Mouse (Mus musculus) limb, embryonic 14.5 days (tissue): Measurements from ENCODE around the gene Rsph1. TPM values are rescaled to one million over a fixed set of nuclear protein-coding genes. Genes with fewer than 3 reads are reported as not detected.

Source experiments
- ATAC-seq: fragments of 200-750 bp; cut with Nextera tagmentation; 2 replicates; pipeline ENCODE4 v1.8.0; 2017; ENCODE audit warnings: low read depth, moderate number of reproducible peaks, moderate TSS enrichment; ENCODE audit not compliant: low FRiP score
- DNase-seq: peaks from one replicate; pipeline ENCODE4 v3.0.0-alpha.2; 2015; ENCODE audit warnings: low spot score
- H3K27ac ChIP-seq: fragments of 300-500 bp; sonication (generic); replicated peaks from 2 replicates; pipeline ENCODE4 v1.5.1; 2014; ENCODE audit warnings: low read depth, mild to moderate bottlenecking, low read length, moderate library complexity, mixed read lengths
- H3K27me3 ChIP-seq: fragments of 300-500 bp; sonication (generic); 2 replicates; pipeline ENCODE4 v1.6.1; 2014; ENCODE audit warnings: low read length, mixed read lengths; ENCODE audit not compliant: control insufficient read depth, insufficient read depth
- H3K36me3 ChIP-seq: fragments of 300-500 bp; sonication (generic); 2 replicates; pipeline ENCODE4 v1.6.1; 2014; ENCODE audit warnings: mild to moderate bottlenecking, low read length, moderate library complexity, mixed read lengths; ENCODE audit not compliant: control insufficient read depth, insufficient read depth
- H3K4me1 ChIP-seq: fragments of 300-500 bp; sonication (generic); 2 replicates; pipeline ENCODE4 v1.6.1; 2014; ENCODE audit warnings: antibody characterized with exemption, low read length, mixed read lengths; ENCODE audit not compliant: control insufficient read depth, insufficient read depth
- H3K4me2 ChIP-seq: fragments of 300-500 bp; sonication (generic); replicated peaks from 2 replicates; pipeline ENCODE4 v1.6.1; 2014; ENCODE audit warnings: low read depth, mild to moderate bottlenecking, low read length, moderate library complexity; ENCODE audit not compliant: severe bottlenecking
- H3K4me3 ChIP-seq: fragments of 300-500 bp; sonication (generic); replicated peaks from 2 replicates; pipeline ENCODE4 v1.5.1; 2014; ENCODE audit warnings: low read length
- H3K9ac ChIP-seq: fragments of 300-500 bp; sonication (generic); 2 replicates; pipeline ENCODE4 v1.6.1; 2014; ENCODE audit warnings: mild to moderate bottlenecking, low read depth, low read length, moderate library complexity; ENCODE audit not compliant: severe bottlenecking
- H3K9me3 ChIP-seq: fragments of 300-500 bp; sonication (generic); 2 replicates; pipeline ENCODE4 v1.6.1; 2016; ENCODE audit warnings: low read length; ENCODE audit not compliant: control insufficient read depth
- POLR2A ChIP-seq: fragments of 200-500 bp; IDR thresholded peaks from 2 replicates; pipeline ENCODE4 v1.8.0; 2012; ENCODE audit warnings: inconsistent platforms, mild to moderate bottlenecking, moderate library complexity, borderline replicate concordance; ENCODE audit not compliant: insufficient read depth, insufficient read length; ENCODE audit errors: extremely low read depth
- WGBS: fragments of 180-500 bp; shearing (Covaris S2); extraction: QIAGEN DNeasy Blood & Tissue Kit; methylation state at CpG from one replicate; pipeline ENCODE4 v1.1.7; 2014; 5-methylcytosine and 5-hydroxymethylcytosine counted together
- polyA plus RNA-seq, 2 experiments: library from polyadenylated mRNA; depleted of rRNA in 1 of 2; stranded (reverse) in 1 of 2; unstranded in 1 of 2; fragments of >200 nt; fragmentation: Nextera tagmentation in 1 of 2; extraction: Ambion mirVana in 1 of 2; gene quantifications; 2 replicates each; pipeline versions ENCODE4 v1.2.1 to v1.2.3; 2012 to 2014

Gene Rsph1
- polyA plus RNA-seq, 2 experiments: 0.18 to 0.33 TPM

DNA sequence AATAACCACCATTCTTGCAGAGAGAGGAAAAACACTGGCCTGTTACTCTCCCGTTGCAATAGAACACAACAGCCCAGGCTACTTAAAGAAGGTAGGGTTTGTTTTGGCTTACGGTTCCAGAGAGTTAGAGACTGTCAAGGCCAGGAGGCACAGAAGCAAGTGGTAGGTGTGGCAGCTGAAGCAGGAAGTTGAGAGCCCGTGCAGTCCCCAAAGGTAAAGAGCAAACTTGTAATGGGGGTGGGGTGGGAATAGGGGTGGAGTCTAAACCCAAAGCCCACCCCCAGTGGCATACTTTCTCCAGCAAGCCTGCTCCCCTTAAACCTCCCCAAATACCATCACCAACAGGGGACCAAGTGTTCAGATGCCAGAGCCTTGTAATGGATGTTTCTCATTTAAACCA lies 23.6 kb upstream of the Rsph1 start:
- no peak for ATAC-seq
- WGBS: 67% methylated on average over 3 of the region's 3 CpGs
- no peak overlapping the region for H3K9ac ChIP-seq

DNA sequence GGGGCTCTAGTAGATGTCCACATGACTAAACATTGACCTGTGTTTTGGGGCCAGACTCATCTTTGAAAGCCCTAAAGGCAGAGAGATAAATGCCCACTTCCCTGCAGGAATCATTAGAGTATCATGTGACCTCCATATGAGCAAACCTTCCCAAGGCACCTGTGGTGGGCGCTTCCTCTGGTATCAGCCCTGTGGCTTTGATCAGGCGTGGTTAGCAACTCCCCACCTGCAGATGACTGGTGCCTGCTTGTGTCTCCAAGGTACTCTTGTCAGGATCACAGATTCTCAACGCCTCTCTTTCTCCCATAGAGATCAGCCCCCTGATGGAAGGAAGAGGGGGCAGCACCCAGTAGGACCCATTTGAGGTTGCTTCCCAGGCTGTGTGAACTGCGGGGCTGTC lies 22.8 kb upstream of the Rsph1 start:
- H3K27ac ChIP-seq: no peak overlapping the region
- WGBS: 79% methylated on average over 4 of the region's 4 CpGs
- H3K9me3 ChIP-seq: no peaks in the 10 kb centered on the region
- peaks cover 17% of the 10 kb centered on the region for H3K4me1 ChIP-seq
- no peak overlapping the region for H3K9ac ChIP-seq
- no peaks in the 10 kb centered on the region for H3K36me3 ChIP-seq
- ATAC-seq: no peak
- no peak for DNase-seq
- H3K27me3 ChIP-seq: peaks cover 26% of the 10 kb centered on the region
- no peak overlapping the region for H3K4me3 ChIP-seq
- no peak for TF ChIP-seq POLR2A
- H3K4me2 ChIP-seq: no peak overlapping the region

More for the DNA sequence above, 23.6 kb upstream of the Rsph1 start:
- DNase-seq: no peak
- Histone ChIP-seq H3K9me3 (no peaks in the 10 kb centered on the region), H3K4me1 (peaks cover 17% of the 10 kb centered on the region), H3K27me3 (peaks cover 18% of the 10 kb centered on the region), H3K36me3 (no peaks in the 10 kb centered on the region), H3K4me2 (no peak overlapping the region), H3K27ac (no peak overlapping the region), H3K4me3 (no peak overlapping the region)
- TF ChIP-seq POLR2A: no peak

GRCm38 (mm10) chr17:31298419-31299209 lies 21.4 kb upstream of the Rsph1 start:
- Histone ChIP-seq H3K9ac (no peak overlapping the region), H3K27ac (no peak overlapping the region), H3K27me3 (peaks cover 27% of the 10 kb centered on the region), H3K4me3 (no peak overlapping the region), H3K36me3 (no peaks in the 10 kb centered on the region), H3K9me3 (no peaks in the 10 kb centered on the region), H3K4me2 (no peak overlapping the region), H3K4me1 (peaks cover 17% of the 10 kb centered on the region)
- 86% methylated on average over 6 of the region's 6 CpGs for WGBS
- DNase-seq: no peak
- no peak for ATAC-seq
- no peak for TF ChIP-seq POLR2A

DNA sequence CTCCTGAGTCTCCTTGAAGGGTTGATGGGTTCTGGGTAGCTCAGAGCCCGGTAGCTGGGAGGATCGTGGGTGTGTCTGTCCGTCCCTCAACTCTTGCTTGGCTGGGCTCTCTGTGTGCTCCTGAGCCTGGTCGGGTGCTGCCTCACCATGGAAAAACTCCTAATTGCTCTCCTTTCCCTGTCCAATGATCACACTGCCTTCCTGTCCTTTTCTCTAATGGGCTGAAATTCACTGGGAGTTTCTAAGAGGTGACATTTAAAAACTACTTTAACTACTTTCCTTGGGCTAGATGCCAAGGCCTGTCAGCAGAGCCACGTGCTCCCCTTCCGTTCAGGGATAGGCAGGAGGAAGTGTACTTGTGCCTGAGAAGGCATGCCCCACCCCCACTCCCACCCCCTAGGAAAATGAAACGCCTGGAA lies 20.3 kb upstream of the Rsph1 start:
- no peaks in the 10 kb centered on the region for H3K9me3 ChIP-seq
- no peak overlapping the region for H3K9ac ChIP-seq
- H3K4me3 ChIP-seq: no peak overlapping the region
- WGBS: 9% methylated on average over 7 of the region's 7 CpGs
- H3K36me3 ChIP-seq: no peaks in the 10 kb centered on the region
- ATAC-seq (no peak), DNase-seq (no peak)
- H3K4me1 ChIP-seq: peaks cover 17% of the 10 kb centered on the region
- no peak for TF ChIP-seq POLR2A
- H3K27me3 ChIP-seq: peaks cover 27% of the 10 kb centered on the region
- H3K4me2 ChIP-seq: no peak overlapping the region; the same call in 1 of the 2 replicates
- H3K27ac ChIP-seq: no peak overlapping the region

DNA sequence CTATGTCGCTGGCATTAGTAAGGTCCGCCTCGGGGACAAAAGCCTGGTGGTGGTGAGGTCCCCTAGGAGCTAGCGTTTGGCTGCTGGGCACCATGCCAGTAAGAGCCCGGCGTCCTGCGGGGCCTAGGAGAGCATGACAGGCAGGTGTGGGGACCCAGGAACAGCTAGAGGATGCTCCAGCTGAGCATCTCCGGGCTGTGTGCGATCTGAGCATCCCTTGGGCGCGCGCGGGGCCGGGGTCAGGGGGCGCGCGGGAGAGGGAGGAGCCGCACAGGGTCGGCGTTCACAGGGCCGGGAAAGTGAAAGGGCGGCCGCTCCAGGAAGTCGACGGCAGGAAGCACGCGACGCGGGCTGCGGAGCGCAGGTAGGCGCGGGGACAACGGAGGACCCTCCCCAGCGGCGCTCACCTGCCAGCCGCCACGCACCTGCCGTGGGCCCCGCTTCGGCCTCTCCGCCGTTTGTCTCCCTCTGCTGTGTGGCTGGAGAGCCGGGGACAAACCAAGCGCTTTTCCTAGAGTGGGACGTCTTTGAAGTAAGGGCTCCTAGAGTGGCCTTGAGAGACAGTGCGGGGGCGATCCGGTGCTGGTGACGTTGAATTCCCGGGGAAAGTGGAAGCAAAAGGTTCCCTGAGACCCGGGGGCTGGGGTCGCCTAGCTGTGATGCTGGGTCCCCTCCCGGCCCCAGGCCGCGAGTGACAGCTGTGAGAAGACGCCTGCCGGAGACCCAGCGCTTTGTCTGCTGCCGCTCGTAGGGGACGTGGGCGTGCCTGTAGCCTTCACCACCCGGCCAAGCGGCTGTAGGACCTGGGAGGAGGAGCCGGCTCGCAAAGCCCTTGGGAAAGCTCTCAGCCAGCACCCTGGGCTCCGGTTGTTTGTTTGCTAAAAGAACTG lies 19.0 kb upstream of the Rsph1 start:
- under 1% methylated on average over 44 of the region's 68 CpGs for WGBS
- no peaks in the 10 kb centered on the region for H3K36me3 ChIP-seq
- H3K9me3 ChIP-seq: no peaks in the 10 kb centered on the region
- peak overlapping the region; percentile 97 for H3K4me2 ChIP-seq
- peak; percentile 24 for DNase-seq
- H3K4me1 ChIP-seq: peaks cover 17% of the 10 kb centered on the region
- H3K9ac ChIP-seq: peak overlapping the region; percentile 45
- peak overlapping the region; percentile 47 for H3K4me3 ChIP-seq
- H3K27ac ChIP-seq: no peak overlapping the region
- no peak for TF ChIP-seq POLR2A
- H3K27me3 ChIP-seq: peaks cover 27% of the 10 kb centered on the region
- no peak for ATAC-seq
